Mouse (Mus musculus) ES-CJ7 (cell line): ENCODE results near the gene Avl9.
A peak's percentile ranks its signal among the peaks of the same experiment; 100 is the strongest.

Experiments
- DNase-seq: peaks from one replicate; pipeline ENCODE4 v3.0.0; 2011; ENCODE audit warnings: low read depth, low spot score

Gene Avl9

GRCm38 (mm10) chr6:56714574-56715269 is at the start of gene Avl9:
Avl9 (plus strand) TSS chr6:56714899.
- peak; percentile 98 for DNase-seq

- no peak for DNase-seq
Measured at GRCm38 (mm10) chr6:56688238-56688637, 26.5 kb upstream of the Avl9 start.

- peak; percentile 85 for DNase-seq
Measured at GRCm38 (mm10) chr6:56691205-56691604, 23.5 kb upstream of the Avl9 start.

GRCm38 (mm10) chr6:56692445-56692844 is 22.3 kb upstream of the Avl9 start:
- no peak for DNase-seq

- peak; percentile 96 for DNase-seq
Measured at GRCm38 (mm10) chr6:56703931-56704900, 10.5 kb upstream of the Avl9 start, which contains the start of gene Lsm5. Lsm5 (minus strand) TSS chr6:56704710.

GRCm38 (mm10) chr6:56714186-56714573 is 519 bp upstream of the Avl9 start:
- DNase-seq = no peak

GRCm38 (mm10) chr6:56715270-56715666 is 569 bp downstream of the Avl9 start:
- peak; percentile 77 for DNase-seq

- no peak for DNase-seq
Measured at GRCm38 (mm10) chr6:56719071-56719470, 4.4 kb downstream of the Avl9 start.

- no peak for DNase-seq
Measured at GRCm38 (mm10) chr6:56720877-56721276, 6.2 kb downstream of the Avl9 start.

GRCm38 (mm10) chr6:56732545-56732944 is 17.8 kb downstream of the Avl9 start:
- no peak for DNase-seq

- no peak for DNase-seq
Measured at GRCm38 (mm10) chr6:56745950-56746543, 31.3 kb downstream of the Avl9 start.

- no peak for DNase-seq
Measured at GRCm38 (mm10) chr6:56753719-56754118, 39.0 kb downstream of the Avl9 start.

GRCm38 (mm10) chr6:56756117-56756516 is 41.4 kb downstream of the Avl9 start:
- no peak for DNase-seq

- DNase-seq = no peak
Measured at GRCm38 (mm10) chr6:56759324-56759723, 44.6 kb downstream of the Avl9 start.

- DNase-seq = no peak
Measured at GRCm38 (mm10) chr6:56765265-56765664, 50.6 kb downstream of the Avl9 start.

GRCm38 (mm10) chr6:56765696-56766095 is 51.0 kb downstream of the Avl9 start:
- no peak for DNase-seq

GRCm38 (mm10) chr6:56775816-56776215 is 61.1 kb downstream of the Avl9 start:
- DNase-seq = no peak

GRCm38 (mm10) chr6:56779636-56780035 is 64.9 kb downstream of the Avl9 start:
- DNase-seq = peak; percentile 35

GRCm38 (mm10) chr6:56783561-56784272 is 69.0 kb downstream of the Avl9 start:
- DNase-seq = no peak

- DNase-seq = no peak
Measured at GRCm38 (mm10) chr6:56785068-56785467, 70.4 kb downstream of the Avl9 start.

GRCm38 (mm10) chr6:56787668-56788067 is 73.0 kb downstream of the Avl9 start:
- DNase-seq = no peak

GRCm38 (mm10) chr6:56789336-56789735 is 74.6 kb downstream of the Avl9 start:
- DNase-seq = no peak
